Mouse (Mus musculus) liver, embryonic 14.5 days (tissue): ENCODE results near the gene Atp5e. TPM values are rescaled to one million over a fixed set of nuclear protein-coding genes. Genes with fewer than 3 reads are reported as not detected.
A peak's percentile ranks its signal among the peaks of the same experiment; 100 is the strongest.

Experiments used
- ATAC-seq: fragments of 200-750 bp; cut with Nextera tagmentation; 2 replicates; pipeline ENCODE4 v1.8.0; 2017; ENCODE audit warnings: moderate number of reproducible peaks, mild to moderate bottlenecking, moderate library complexity; ENCODE audit not compliant: insufficient read depth
- DNase-seq, 3 experiments: peaks; one replicate each; pipeline ENCODE4 v3.0.0-alpha.2; 2012 to 2013; ENCODE audit warnings: low read depth in 3 of 3, low spot score in 3 of 3
- H3K27ac ChIP-seq: fragments of 300-500 bp; sonication (generic); 2 replicates; pipeline ENCODE4 v1.5.1; 2014; ENCODE audit warnings: moderate library complexity, mild to moderate bottlenecking, control low read depth, inconsistent platforms
- H3K27me3 ChIP-seq: fragments of 300-500 bp; sonication (generic); 2 replicates; pipeline ENCODE4 v1.6.1; 2014; ENCODE audit warnings: mild to moderate bottlenecking, low read length, moderate library complexity; ENCODE audit not compliant: control insufficient read depth, insufficient read depth
- H3K36me3 ChIP-seq: fragments of 300-500 bp; sonication (generic); replicated peaks from 2 replicates; pipeline ENCODE4 v1.6.1; 2014; ENCODE audit warnings: low read depth; ENCODE audit not compliant: control insufficient read depth, insufficient read depth
- H3K4me1 ChIP-seq, 2 experiments: fragments of 200-500 bp in 1 of 2; fragments of 300-500 bp in 1 of 2; sonication (generic) in 1 of 2; replicated peaks; 2 replicates each; pipeline ENCODE4 v1.6.1; 2012 to 2014; ENCODE audit warnings: antibody characterized with exemption in 1 of 2, inconsistent platforms in 1 of 2, low read length in 1 of 2; ENCODE audit not compliant: control insufficient read depth in 2 of 2, insufficient read depth in 2 of 2
- H3K4me2 ChIP-seq: fragments of 300-500 bp; sonication (generic); 2 replicates; pipeline ENCODE4 v1.6.1; 2014; ENCODE audit warnings: low read depth, mild to moderate bottlenecking, control low read depth, moderate library complexity
- H3K4me3 ChIP-seq, 2 experiments: fragments of 200-500 bp in 1 of 2; fragments of 300-500 bp in 1 of 2; sonication (generic) in 1 of 2; 2 replicates each; pipeline ENCODE4 v1.5.1; 2012 to 2014; ENCODE audit warnings: low read depth in 2 of 2, low read length in 2 of 2, mild to moderate bottlenecking in 2 of 2, control low read depth in 1 of 2, inconsistent platforms in 1 of 2, moderate library complexity in 1 of 2; ENCODE audit not compliant: insufficient read depth in 1 of 2
- H3K9ac ChIP-seq: fragments of 300-500 bp; sonication (generic); replicated peaks from 2 replicates; pipeline ENCODE4 v1.6.1; 2014; ENCODE audit warnings: mild to moderate bottlenecking, control low read depth, moderate library complexity
- H3K9me3 ChIP-seq: fragments of 300-500 bp; sonication (generic); 2 replicates; pipeline ENCODE4 v1.6.1; 2016; ENCODE audit warnings: low read length, mixed read lengths; ENCODE audit not compliant: control insufficient read depth
- CTCF ChIP-seq: IDR thresholded peaks from 2 replicates; pipeline ENCODE4 v1.5.1; 2016; ENCODE audit warnings: antibody characterized with exemption, low read depth, control low read depth
- EP300 ChIP-seq: IDR thresholded peaks from 2 replicates; pipeline ENCODE4 v1.6.1; 2016; ENCODE audit warnings: antibody characterized with exemption, low read depth
- WGBS: fragments of 180-500 bp; shearing (Covaris S2); extraction: QIAGEN DNeasy Blood & Tissue Kit; methylation state at CpG from one replicate; pipeline ENCODE4 v1.1.7; 2014; ENCODE audit not compliant: insufficient replicate concordance; 5-methylcytosine and 5-hydroxymethylcytosine counted together
- polyA plus RNA-seq, 2 experiments: library from polyadenylated mRNA; depleted of rRNA in 1 of 2; stranded (reverse) in 1 of 2; unstranded in 1 of 2; fragments of >200 nt; fragmentation: Nextera tagmentation in 1 of 2; extraction: Ambion mirVana in 1 of 2; gene quantifications; 2 replicates each; pipeline versions ENCODE4 v1.2.1 to v1.2.3; 2012 to 2014

Atp5e gene
- polyA plus RNA-seq, 2 experiments: 238 to 483 TPM

DNA sequence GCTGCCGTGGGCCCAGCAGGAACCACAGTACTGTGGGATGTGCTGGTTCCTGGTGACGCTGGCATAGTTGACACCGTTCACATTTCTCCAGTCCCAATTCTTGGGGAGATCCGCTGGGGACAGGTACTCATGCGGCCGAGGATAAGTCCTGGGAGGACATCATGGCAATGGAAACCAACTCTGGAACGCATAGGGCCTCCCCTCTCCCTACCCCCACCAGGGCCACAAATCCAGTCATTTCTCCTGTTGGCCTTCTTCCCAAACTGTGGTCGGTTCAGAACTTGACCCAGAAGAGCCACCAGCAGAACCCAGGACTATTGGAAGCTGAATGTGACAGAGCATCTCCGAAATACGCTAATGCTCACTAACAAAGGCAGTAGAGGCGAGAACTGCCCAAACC lies 25.7 kb downstream of the Atp5e start:
- Histone ChIP-seq H3K4me2 (peak overlapping the region; percentile 98), H3K4me3 (peak overlapping the region; percentile 71 to 72), H3K27me3 (no peaks in the 10 kb centered on the region), H3K9me3 (no peaks in the 10 kb centered on the region), H3K9ac (peak overlapping the region; percentile 71), H3K4me1 (peaks cover 14 to 33% of the 10 kb centered on the region in 2 experiments), H3K27ac (no peak overlapping the region), H3K36me3 (no peaks in the 10 kb centered on the region; the same call in 1 of the 2 replicates)
- DNase-seq: no peak
- TF ChIP-seq CTCF (no peak), EP300 (no peak)
- ATAC-seq: no peak
- WGBS: 59% methylated on average over 11 of the region's 11 CpGs

- DNase-seq (no peak), ATAC-seq (no peak)
- TF ChIP-seq CTCF (no peak), EP300 (no peak)
- WGBS: 80% methylated on average over 4 of the region's 4 CpGs
- Histone ChIP-seq H3K4me3 (peak overlapping the region; percentile 71 to 72), H3K27ac (no peak overlapping the region), H3K9me3 (no peaks in the 10 kb centered on the region), H3K4me2 (peak overlapping the region; percentile 98), H3K9ac (no peak overlapping the region), H3K4me1 (peaks cover 14 to 31% of the 10 kb centered on the region in 2 experiments), H3K27me3 (no peaks in the 10 kb centered on the region), H3K36me3 (no peaks in the 10 kb centered on the region; the same call in 1 of the 2 replicates)
These were observed 26.3 kb downstream of the Atp5e start for GRCm38 (mm10) chr2:174437697-174437982.

DNA sequence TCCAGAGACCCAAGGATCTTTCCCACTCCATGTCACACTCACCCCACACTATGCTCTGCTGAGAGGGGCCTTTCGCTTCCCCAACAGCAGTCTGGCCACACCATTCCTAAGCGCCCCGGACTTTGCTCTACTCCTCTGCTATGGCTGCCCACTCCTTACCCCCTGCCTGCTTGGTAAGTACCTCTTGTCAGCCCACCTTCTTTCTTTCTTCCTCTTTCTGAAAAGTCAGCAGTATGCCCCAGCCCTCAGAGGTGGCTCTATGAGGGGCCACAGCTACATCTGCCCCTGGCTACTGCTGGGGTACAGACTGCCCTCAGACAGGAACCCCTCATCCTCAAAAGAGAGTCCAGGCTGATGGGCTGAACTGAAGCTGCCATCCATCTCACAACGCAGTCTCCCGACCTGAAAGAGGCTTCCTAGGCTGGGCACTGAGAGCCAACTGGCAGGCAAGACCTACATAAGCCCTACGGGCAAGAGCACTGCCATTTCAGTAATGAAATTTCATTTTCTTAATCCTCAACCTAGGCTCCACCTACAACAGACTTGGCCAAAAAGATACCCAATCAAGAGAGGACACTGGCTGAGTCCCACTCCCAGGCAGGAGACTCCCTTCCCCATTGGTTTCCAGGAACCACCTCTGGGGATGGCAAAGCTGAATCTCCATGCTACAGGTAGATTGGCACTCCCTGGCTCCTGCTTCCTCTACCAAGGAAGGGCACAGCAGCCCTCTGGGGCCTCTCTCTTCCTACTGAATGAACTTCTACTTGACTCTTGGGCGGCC lies 26.8 kb downstream of the Atp5e start:
- H3K4me3 ChIP-seq: peak overlapping the region in 1 of 2 experiments; percentile 1; a peak in 1 of 4 replicates
- no peak overlapping the region for H3K27ac ChIP-seq
- no peak overlapping the region for H3K9ac ChIP-seq
- H3K4me2 ChIP-seq: peak overlapping the region; percentile 98
- 83% methylated on average over 7 of the region's 7 CpGs for WGBS
- H3K36me3 ChIP-seq: no peaks in the 10 kb centered on the region; the same call in none of the 2 replicates
- ATAC-seq: no peak
- no peak for DNase-seq
- H3K4me1 ChIP-seq: peaks cover 14 to 30% of the 10 kb centered on the region in 2 experiments
- H3K27me3 ChIP-seq: no peaks in the 10 kb centered on the region
- H3K9me3 ChIP-seq: no peaks in the 10 kb centered on the region
- no peak for TF ChIP-seq EP300
- no peak for TF ChIP-seq CTCF

DNA sequence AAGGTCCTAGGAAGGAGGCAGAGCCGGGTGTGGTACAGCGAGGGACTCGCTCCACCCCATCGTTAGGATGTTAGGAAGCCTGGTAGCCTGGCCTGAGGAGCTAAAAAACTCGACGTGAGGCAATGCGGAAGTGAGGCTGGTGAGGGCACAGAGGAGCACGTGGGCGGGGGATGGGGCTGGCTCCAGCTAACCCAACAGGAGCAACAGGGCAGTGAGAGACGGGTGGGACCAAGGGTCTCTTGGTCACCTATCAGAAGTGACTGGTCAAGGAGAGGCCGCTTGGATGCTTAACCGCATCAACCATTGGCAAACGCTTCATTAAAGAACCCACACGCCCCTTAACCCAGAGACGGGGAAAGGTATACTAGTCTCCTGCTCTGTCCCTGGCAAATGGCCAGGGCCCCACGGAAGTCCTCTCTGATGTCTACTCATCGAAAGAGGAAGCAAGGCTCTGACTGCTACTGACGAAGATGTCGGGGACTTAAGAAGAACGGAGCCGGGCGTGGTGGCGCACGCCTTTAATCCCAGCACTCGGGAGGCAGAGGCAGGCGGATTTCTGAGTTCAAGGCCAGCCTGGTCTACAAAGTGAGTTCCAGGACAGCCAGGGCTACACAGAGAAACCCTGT lies 27.7 kb downstream of the Atp5e start:
- Histone ChIP-seq H3K36me3 (no peaks in the 10 kb centered on the region; the same call in none of the 2 replicates), H3K27ac (no peak overlapping the region), H3K9ac (no peak overlapping the region), H3K9me3 (no peaks in the 10 kb centered on the region), H3K4me3 (no peak overlapping the region), H3K4me2 (no peak overlapping the region), H3K4me1 (peaks cover 14 to 30% of the 10 kb centered on the region in 2 experiments), H3K27me3 (no peaks in the 10 kb centered on the region)
- WGBS: 71% methylated on average over 26 of the region's 26 CpGs
- DNase-seq: no peak
- no peak for ATAC-seq
- TF ChIP-seq EP300: no peak
- no peak for TF ChIP-seq CTCF

DNA sequence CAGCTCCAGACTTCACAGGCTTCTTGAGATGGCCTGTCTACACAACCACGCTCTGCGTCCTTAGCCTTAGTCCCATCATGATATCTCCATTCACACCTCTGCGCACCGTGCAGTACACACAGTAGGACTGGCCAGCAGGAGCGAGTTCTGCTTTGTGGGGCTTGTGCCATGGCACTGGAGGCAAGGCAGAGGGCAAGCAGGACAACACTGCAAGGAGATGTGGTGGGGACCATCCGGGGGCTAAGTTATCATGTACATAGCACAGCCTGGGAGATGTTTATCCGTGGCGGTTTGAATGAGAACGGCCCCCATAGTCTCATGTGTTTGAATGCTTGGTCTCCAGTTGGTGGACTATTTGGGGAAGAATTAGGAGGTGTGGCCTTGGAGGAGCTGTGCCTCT lies 29.0 kb downstream of the Atp5e start:
- peaks cover 14 to 27% of the 10 kb centered on the region in 2 experiments for H3K4me1 ChIP-seq
- H3K27ac ChIP-seq: no peak overlapping the region
- DNase-seq (no peak), ATAC-seq (no peak)
- no peaks in the 10 kb centered on the region; the same call in none of the 2 replicates for H3K36me3 ChIP-seq
- no peak overlapping the region for H3K9ac ChIP-seq
- no peak overlapping the region for H3K4me3 ChIP-seq
- no peaks in the 10 kb centered on the region for H3K27me3 ChIP-seq
- no peaks in the 10 kb centered on the region for H3K9me3 ChIP-seq
- no peak overlapping the region for H3K4me2 ChIP-seq
- TF ChIP-seq CTCF: no peak
- no peak for TF ChIP-seq EP300
- 84% methylated on average over 9 of the region's 9 CpGs for WGBS
